Mouse (Mus musculus) activated CD4-positive, CD25-positive, alpha-beta regulatory T cell, adult 4 months (primary cell): ENCODE measurements around the gene Rhbdl1. TPM values are rescaled to one million over a fixed set of nuclear protein-coding genes. Genes with fewer than 3 reads are reported as not detected.
"Not testable (repeated sequence)": the region's sequence is repeated elsewhere in the genome, so short reads cannot be mapped to it uniquely, and the experiment has no call there.

Source experiments
- ATAC-seq: one replicate; pipeline ENCODE4 v1.8.0; 2017
- polyA plus RNA-seq, 2 experiments: library from polyadenylated mRNA; unstranded; fragments of 100-300 nt; shearing (Covaris generic); gene quantifications; one replicate each; pipeline ENCODE4 v1.2.1; 2017

The Rhbdl1 gene
- polyA plus RNA-seq, 2 experiments from 2014 or later, result 1.1 TPM; not detected in 1

GRCm38 (mm10) chr17:25824362-25825142 lies 12.5 kb downstream of the Rhbdl1 start:
- no peak for ATAC-seq

- peak; percentile 94 for ATAC-seq
Observed at GRCm38 (mm10) chr17:25823452-25823851, 13.6 kb downstream of the Rhbdl1 start, which contains the start of gene Wdr24. TSS of gene Wdr24 (plus strand) at chr17:25823627.

GRCm38 (mm10) chr17:25818851-25819780 lies 18.0 kb downstream of the Rhbdl1 start:
- no peak for ATAC-seq

GRCm38 (mm10) chr17:25817662-25818061 lies 19.4 kb downstream of the Rhbdl1 start:
- ATAC-seq, result no peak

GRCm38 (mm10) chr17:25813471-25813870 lies 23.6 kb downstream of the Rhbdl1 start:
- peak; percentile 43 for ATAC-seq

- ATAC-seq, result no peak
Observed at GRCm38 (mm10) chr17:25810890-25811289, 26.2 kb downstream of the Rhbdl1 start.

GRCm38 (mm10) chr17:25809606-25810340 lies 27.3 kb downstream of the Rhbdl1 start:
- ATAC-seq, result no peak

- no peak for ATAC-seq
Observed at GRCm38 (mm10) chr17:25808789-25809605, 28.1 kb downstream of the Rhbdl1 start, which contains the start of gene Fbxl16. TSS of gene Fbxl16 (plus strand) at chr17:25809085.

- ATAC-seq, result no peak
Observed at GRCm38 (mm10) chr17:25808028-25808427, 29.1 kb downstream of the Rhbdl1 start.

- not testable (repeated sequence) for ATAC-seq
Observed at GRCm38 (mm10) chr17:25807452-25807851, 29.6 kb downstream of the Rhbdl1 start.

- ATAC-seq, result no peak
Observed at GRCm38 (mm10) chr17:25806507-25806906, 30.6 kb downstream of the Rhbdl1 start.

GRCm38 (mm10) chr17:25802825-25803517 lies 34.1 kb downstream of the Rhbdl1 start:
- no peak for ATAC-seq

GRCm38 (mm10) chr17:25801029-25801428 lies 36.1 kb downstream of the Rhbdl1 start:
- ATAC-seq, result peak; percentile 84

GRCm38 (mm10) chr17:25796951-25797369 lies 40.1 kb downstream of the Rhbdl1 start, which contains the start of gene Metrn:
TSS of gene Metrn (minus strand) at chr17:25797136.
- ATAC-seq, result peak; percentile 33

GRCm38 (mm10) chr17:25796211-25796771 lies 40.8 kb downstream of the Rhbdl1 start:
- no peak for ATAC-seq

- ATAC-seq, result no peak
Observed at GRCm38 (mm10) chr17:25795609-25796092, 41.4 kb downstream of the Rhbdl1 start, which contains the start of gene AC134908.4. TSS of gene AC134908.4 (minus strand) at chr17:25795659.

GRCm38 (mm10) chr17:25794998-25795397 lies 42.1 kb downstream of the Rhbdl1 start:
- ATAC-seq, result no peak

GRCm38 (mm10) chr17:25794197-25794596 lies 42.9 kb downstream of the Rhbdl1 start:
- ATAC-seq, result no peak

- peak; percentile 81 for ATAC-seq
Observed at GRCm38 (mm10) chr17:25792615-25793014, 44.5 kb downstream of the Rhbdl1 start, which contains the start of gene Fam173a. TSS of gene Fam173a (minus strand) at chr17:25792901.
